Mouse (Mus musculus) right cerebral cortex, postnatal 14 days (tissue): ENCODE measurements at regions not wholly inside any gene's neighbourhood (a gene's known extent, or its start where the extent isn't known, plus 50 kb on each side); places are given as distances from the start of the nearest gene placed in this dataset.

Experiments
- DNase-seq: peaks from one replicate; pipeline ENCODE4 v3.0.0; 2022

DNA sequence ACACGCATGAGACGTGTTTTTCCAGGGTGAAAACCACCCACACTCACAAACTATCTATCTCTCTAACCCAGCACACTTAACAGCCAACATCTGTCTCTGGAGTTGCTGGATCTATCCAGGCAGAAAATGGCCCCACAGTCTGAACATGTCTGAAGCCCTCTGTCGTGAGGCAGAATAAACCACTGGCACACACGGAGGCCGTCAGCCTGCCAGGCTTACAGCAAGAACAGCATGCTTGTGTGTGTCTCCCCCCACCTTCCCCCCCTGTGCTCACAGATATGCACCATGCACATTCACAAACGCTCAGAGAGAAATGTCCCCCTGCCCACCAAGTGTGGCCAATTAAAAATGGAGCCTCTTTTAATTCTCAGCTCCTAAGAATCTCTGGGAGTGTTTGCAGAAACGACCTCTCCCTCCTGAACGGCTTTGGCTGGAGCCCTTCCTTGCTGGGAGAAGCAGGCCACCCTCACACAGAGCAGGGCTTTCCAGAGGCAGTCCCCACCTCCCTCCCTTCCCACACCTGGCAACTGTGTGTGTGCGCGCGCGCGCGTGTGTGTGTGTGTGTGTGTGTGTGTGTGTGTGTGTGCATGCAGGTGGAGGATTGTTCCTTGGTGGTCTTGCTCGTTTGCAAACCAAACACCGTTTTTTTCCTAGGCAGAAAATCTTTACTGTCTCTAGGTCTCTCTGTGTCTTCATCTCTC is 88.7 kb downstream of the Edn3 start:
- no peak for DNase-seq

DNA sequence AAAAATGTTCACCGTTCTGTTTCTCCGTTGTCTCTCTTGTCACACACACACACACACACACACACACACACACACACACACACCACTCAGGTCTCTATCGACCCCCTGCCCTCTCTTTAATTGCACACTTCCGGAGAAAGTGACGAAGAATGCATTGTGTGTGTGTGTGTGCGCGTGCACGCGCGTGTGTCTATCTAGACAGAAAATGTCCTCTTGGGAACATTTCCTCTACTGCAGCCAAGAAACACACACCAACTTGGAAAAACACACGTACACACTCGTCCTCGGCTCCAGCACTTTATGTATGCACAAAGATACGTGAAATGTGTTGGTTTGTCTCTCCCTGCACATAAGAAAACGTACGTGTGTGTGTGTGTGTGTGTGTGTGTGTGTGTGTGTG is 90.4 kb downstream of the Edn3 start:
- no peak for DNase-seq

DNA sequence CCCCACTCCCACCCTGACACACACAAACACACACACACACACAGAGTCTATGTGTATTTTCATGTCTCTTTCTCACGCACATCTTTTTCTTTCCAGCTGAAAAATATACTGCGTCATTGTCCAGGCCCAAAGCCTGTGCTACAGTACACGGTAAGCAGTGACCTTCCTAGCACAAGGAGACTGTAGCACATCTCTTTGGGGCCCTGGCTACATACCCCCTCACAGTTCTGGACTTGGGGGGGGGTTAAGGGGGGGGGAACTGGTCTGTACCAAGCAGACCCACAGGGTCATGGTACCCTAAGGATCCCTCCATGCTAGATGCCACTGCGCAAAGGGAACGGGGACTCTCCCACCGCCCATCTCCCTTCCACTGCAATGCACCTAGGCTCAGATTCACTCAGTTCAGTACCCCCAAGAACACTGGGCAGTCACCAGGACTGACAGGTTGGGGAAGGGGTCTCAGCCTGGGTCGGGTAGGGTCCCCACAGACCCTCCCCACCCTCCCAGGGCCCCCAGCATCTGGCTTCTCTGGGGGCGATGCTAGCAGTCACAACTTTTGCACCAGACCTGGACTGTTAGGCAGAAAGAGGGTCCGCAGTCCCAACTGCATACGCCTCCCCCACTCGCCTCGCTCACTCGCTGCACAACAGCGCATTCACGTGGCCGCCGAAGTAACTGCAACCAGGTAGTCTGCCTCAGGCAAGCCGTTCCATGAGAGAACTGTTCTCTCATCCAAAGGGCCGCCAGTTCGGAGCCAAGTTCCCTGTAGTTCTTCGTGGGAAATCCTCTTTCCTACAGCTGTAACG is 91.3 kb downstream of the Edn3 start:
- DNase-seq, result peak; percentile 86

DNA sequence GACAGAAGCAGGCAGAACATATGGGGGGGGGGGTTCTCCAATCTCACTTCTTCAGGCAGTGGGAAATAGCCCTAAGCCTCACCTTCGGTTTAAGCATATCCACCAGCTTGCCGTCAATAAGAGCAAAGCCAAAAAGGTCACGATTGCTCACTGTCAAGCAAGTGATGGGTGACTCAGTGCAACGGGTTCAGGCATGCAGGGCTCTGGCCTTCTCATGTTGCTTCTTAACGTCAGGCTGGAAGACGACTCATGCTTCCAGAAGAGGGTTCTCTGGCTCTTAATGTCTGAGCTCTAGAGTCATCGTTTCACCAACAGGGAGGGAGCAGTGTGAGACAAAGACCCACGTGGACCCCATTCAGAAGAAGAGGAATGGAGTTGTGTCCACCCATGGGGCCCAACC is 93.4 kb downstream of the Edn3 start:
- no peak for DNase-seq

DNA sequence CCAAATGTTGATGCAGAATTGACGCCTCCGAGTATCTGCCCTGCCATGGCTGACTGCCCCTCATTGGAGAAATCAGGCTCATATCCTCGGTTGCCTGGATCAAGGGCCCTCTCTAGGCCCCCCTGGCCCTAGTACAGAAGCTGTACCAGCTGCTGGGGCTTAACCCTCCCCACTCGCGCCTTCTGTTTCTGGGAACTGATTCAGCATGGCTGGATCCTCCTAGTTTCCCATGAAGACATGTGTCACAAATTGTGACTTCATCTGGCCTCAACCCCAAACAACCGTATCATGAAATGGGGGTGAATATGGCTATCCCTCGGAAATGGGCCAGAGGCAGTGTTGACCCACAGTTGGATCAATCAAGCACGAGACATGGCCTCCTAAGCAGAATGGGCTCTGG is 95.1 kb downstream of the Edn3 start:
- DNase-seq, result no peak

DNA sequence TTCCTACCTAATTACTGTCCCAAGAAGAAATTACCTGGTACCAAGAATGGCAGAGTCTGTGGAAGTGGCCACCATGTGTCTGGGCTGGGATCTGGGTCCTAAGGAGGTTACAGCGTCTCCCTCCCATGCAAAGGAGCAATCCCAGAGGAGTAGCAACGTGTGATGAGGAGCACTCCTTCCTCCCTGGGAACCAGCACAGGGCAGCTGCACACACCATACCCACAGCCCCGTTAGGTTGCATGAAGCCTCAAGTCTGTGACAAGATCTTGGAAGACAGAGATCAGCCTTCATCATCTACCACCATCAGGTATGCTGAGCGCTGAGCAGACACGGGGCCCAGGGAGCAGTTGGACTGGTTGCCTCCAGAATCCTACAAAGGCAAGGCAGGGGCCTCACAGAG is 95.7 kb downstream of the Edn3 start:
- DNase-seq, result no peak

DNA sequence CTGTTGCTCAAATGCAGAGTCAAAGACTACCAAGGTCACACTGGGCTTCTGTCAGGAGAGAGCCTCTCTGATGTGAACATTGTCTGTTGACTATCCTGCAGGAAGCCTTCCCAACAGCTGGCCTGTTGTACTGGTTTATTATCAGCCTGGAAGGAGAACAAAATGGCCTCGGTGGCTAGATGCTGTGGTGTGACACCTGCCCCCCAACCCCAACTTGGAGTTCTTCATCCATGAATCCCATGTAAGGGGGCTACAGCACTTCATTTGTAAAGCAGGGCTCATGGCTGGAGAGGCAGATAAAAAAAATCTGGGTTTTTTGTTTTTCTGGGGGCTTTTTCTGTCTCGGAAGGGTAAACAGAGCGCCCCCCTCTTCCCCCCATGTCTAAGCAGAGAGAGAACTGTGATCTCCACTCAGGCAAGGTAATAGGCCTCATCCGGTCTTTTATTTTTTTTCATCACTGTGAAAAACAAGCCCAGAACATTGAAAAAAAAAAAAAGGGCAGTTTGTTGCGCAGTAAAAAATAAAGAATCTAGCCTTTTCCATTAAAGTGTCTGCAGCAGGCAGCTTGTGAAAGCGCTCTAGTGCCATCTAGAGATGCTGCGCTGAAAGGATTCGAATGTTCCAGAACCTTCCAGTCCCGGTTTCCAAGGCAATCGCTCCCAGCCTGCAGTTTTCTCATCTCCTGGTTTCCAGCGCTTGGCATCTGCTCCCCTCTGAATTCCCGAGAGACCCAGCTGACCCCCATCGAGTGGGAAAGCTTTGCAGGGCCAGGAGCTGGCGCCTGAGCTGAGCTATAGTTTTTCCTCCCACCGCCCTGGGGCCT is 97.8 kb downstream of the Edn3 start:
- DNase-seq, result peak; percentile 69

DNA sequence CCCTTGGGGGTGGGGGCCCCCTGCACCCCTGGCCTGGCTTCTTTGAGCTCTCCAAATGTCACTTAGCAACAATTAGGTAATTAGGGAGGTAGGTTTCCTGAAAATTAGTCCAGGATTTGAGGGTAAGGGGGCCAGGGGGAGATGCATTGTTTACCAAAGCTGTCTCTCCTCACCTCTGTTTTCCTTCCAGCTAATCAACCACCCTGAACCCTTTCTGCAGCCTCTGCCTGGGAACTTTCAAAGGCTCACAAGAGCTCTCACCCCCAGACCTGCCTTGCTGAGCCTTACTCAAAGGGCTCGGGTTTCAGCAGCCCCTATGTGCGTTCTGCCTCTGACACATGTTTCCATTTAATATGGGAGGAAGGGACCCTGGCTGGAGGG is 98.4 kb downstream of the Edn3 start:
- no peak for DNase-seq

DNA sequence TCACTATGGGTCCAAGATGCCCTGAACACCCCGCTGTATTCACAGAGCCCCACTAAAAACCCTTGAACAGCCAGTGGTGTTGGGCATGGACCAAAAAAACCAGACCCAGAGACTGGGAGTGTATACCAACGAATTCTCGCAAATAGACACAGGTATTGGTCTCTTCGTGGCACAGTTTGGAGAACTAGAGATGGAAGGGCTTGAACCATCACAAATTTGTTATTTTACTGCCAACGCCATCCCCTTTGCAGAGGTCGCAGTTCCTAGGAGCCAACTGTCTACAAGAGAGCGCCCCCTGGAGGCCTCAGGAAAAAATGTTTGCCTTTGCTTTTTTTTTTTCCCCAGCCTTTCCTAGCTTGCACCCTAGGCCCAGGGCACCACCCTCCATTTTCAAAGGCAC is 99.1 kb downstream of the Edn3 start:
- DNase-seq, result peak; percentile 32

DNA sequence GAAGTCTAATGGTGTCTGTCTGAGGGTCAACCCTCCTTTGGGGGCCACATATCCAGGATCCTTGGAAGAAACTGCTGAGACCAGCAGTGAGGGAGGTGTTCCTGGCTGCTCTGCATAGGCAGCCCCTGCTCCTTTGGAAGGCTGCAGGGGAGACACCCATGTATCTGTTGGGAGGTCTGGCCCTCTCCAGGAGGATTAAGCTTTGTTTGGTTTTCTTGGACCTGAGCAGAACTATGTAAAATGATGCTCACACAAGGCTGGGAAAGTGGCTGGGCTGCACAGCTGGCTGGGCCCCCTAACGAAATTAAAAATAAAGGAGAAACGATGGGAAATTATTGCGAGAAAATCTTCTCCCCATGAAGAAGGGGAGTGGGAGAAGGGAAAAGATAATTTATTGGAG is 104.2 kb downstream of the Edn3 start:
- no peak for DNase-seq

DNA sequence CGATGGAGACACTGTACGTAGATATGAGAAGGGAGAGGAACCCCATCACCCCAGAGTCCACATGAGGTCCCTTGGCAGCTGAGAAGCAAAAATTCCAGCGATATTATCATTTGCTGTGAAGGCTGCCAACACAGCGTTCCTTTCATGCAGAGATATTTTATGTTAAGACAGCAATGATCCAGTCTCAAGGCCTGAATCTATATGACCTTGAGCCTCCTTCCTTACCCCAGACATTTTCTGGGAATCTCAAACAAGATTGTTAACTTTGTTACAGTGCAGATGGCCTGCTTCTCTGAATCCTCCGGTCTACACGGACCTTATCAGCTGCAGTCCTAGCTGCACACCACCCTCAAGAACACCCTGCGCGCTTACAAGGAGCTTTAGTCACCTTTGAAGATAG is 106.1 kb downstream of the Edn3 start:
- DNase-seq, result no peak

DNA sequence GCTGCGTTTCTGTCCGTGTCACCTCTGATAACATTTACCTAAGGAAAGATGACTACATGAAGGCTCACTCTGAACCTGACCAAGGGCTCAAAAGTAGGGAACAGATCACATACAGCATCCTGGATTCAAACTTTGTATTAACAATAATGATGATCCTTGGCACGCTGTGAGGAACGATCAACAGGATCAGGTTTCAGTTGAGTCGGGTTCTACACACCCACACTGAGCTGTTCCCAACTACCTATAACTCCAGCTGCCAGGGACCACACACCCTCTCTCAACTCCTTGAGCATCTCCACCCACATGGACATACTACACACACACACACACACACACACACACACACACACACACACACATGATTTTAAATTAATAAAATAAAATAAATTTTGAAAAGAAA is 107.0 kb downstream of the Edn3 start:
- DNase-seq, result no peak

DNA sequence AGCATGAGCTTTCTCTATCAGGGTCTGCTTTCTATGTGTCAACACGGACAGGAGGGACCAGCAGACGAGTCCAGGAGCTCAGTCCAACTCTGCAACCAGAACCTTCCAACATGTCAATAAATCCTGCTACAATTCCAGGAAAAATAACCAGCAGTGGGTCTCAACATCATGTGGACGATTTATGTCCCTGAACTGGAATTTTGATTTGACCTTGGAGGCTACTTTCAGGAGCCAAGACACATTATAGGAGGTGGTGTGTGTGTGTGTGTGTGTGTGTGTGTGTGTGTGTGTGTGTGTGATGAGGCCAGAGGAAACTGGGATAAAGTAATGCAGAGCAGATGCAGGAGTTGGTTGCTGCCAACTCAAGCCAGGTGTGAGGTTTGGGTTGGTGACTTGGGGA is 107.8 kb downstream of the Edn3 start:
- DNase-seq, result no peak

DNA sequence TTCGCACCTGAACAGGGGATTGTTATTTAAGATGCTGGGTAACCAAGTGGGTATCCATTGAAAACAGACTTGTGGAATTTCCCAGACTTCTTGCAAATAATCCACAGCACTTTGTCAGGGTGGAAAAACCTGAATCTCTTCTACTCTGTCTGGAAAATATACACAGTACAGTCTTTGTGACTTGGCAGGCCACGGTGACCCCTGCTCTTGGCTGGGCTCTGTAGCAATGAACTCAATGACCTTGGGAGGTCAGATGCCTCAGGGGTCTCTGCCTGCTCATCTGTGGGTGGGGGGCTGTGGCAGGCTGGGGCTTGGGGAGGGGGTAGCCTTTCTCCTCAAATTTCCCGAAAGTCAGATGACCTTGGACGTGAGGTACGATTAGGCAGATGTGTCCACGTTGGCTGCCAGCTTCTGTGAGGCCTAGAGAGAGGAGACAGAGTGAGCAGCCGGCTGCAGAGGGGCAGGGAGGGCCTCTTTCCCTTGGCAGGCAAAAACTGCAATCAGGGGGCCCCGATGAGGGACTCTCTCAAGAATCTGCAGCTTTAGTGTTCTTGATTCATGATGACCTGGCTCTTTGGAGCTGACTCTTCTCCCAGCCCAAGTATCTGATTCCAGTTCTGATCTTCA is 108.4 kb downstream of the Edn3 start:
- no peak for DNase-seq

DNA sequence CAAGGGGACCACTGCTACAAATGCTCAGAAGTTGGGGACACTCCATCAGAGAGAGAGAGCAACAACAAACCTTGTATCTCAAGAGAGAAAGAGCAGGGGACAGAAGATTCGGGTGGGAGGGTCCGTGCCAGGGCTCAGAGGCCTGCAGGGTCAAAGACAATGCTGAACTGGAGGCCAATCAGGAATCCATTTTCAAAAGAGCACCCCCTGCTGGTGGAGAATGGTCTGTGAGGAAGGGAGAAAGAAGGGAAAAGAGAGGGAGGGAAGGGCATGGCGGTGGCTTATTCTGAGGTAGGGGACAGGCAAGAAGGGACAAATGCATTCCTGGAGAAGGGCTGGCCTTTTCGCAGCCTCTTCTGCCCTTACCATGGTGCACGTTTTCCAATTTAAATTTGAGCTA is 109.9 kb downstream of the Edn3 start:
- DNase-seq, result no peak

DNA sequence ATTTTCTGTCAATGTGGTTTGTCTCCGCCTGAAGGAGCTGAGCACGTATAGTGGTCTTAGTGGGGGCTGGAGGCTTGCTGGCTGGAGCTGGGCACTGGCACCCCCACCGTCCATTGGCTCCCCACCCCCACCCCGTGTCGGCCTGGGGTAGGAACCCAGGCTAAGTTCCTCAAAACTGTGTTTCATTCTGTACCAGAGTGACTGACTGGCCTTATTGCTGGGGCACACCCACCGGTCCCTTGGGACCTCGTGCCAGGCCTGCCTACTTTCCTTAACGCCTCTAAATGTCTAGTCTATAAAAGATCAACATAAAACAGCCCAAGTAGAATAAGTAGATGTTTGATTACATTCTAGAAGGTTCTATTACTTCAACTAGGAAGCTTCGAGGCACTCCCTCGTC is 110.8 kb downstream of the Edn3 start:
- no peak for DNase-seq

DNA sequence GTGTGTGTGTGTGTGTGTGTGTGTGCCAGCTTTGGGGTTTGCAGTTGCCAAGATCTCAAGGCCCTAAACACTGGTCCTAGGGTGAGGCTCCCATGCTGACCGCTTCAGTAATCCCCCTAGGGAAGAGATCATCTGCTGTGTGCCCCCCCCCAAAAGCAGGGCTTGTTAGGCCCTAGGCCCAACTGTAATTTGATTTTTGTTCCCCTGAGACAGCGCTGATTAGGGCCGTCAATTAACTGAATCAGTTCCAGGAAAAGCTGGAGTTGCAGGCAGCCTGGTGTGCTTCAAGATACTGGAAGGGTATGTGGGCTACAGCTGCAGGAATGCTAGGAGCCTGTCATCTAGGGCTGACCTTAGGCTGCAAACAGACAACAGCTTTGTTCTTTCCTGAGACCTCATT is 111.4 kb downstream of the Edn3 start:
- no peak for DNase-seq

DNA sequence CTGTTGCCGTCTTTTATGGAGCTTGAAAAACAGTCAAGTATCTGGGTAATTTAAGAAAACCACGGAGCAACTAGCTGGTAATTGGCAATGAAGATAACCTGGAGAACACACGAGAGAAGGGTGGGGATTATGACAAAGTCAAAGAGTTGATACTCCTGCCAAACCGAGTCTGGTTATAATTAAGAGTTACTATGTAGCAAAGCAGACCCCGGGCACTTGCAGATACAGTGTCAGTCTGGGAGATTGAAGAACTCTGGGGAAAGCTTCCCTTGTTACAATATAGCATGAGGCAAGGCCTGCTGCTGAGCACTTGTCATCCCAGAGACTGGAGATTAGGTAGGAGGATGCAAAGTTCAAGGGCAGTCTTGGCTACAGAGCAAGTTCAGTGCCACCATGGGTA is 116.5 kb downstream of the Edn3 start:
- DNase-seq, result no peak

DNA sequence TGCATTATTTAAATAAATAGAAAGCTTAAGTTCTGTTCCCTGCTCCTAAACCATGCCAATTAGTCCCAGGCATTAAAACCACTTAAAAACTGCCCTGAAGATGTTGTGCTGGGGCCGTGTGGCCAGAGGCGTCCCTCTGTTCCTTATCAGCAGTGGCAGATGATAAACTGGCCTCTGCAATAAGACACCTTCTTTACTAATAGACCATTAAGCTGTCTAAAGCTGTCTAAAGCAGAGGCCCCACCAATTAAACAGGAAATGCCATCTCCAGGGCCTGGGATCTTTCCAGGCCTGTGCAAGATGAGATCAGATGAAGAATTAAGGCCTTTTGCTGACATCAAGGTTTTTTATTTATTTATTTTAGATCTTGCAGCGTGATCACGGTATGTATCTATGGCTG is 118.6 kb downstream of the Edn3 start:
- DNase-seq, result no peak

DNA sequence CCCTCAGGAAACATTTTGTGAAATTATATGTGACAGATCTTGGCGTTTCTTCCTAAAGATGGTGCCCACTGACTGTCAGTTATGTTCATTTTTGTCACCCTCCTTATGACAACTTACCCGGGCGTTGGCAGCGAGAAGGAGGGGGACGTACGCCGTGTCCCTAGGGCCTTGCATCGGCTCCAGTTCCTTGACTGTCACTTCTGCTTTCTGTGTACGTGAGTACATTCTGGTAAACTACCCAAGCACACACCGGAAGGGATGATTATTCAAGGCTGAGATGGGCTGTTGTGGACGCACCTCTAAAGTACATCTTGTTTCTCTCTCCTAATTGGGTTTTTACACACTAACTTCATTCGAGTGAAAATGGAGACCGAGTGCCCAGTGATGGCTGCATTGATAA is 120.2 kb downstream of the Edn3 start:
- DNase-seq, result no peak

DNA sequence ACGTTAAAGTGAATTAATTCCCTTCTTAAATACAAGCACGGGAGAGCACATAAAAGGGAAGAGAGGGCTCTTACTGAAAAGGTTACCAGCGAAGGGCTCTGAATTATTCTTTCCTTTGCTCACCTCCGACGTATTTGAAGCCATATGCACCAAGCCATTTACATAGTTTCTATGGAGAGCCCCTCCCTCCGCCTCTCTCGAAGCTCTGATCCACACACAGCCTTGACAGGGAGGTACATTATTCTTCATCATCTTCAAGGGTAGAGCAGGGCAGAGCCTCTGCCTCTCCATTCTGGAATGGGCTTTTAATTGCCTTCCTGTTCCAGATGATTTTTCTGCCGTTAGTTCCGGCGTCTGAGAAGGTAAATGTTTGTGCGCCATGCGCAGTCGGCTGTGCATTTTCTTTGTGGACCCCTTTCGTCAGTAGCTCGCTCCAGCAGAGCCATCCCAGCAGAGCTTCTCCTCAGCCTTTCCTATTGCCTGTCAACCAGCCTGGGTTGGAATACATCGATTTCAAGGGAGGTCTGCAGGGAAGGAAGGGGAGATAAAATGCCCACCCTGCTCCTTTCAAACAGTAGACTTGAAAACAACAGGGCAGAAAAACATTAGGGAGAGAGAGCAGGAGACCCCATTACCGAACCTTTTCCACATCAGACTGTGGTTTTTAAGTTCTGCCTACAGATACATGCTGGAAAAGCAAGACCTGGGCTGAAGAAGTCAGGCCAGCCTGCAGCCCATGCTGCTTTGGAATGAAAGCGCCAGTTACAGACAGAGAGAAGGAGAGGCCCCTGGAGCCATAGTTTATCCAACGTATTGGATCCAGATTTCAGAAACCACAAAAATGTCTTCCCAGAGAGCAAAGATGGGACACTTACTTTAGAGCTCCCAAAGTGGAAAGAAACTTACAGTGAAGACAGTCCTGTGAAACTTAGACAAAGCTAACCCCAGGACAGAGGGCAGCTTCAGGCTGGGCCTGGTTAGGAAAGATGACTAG is 124.1 kb downstream of the Edn3 start:
- DNase-seq, result no peak

DNA sequence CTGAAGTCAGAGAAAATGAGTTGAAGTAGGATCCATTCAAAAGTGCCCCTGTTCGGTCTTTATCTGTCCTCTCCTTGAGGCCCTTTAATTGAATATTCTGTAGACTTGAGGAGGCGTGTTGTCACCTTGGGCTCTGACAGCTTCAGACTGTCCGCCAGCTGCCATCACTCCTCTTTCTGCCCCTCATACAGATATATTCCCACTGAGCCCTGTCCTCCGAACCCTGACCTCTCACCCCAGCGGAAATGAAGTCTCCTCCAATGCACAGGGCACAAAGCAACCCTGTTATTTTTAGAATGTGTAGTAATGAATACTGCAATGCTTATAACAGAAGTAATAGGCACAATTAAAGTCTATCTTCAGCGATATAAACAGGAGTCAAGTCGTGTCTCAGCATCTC is 117.4 kb upstream of the Gm14444 start:
- no peak for DNase-seq
